Mouse (Mus musculus) cerebellum, adult (tissue): ENCODE data around the gene Malrd1.
"Not testable (repeated sequence)": the region's sequence is repeated elsewhere in the genome, so short reads cannot be mapped to it uniquely, and the experiment has no call there.

ENCODE experiments used
- ATAC-seq: cut with Nextera tagmentation; 2 replicates; pipeline ENCODE4 v1.9.2; 2017; ENCODE audit warnings: mild to moderate bottlenecking, moderate library complexity, mixed read lengths; ENCODE audit not compliant: insufficient number of reproducible peaks, low FRiP score, low TSS enrichment

Gene Malrd1

GRCm38 (mm10) chr2:15526241-15526924 is at the start of gene Malrd1:
Gene Malrd1 (plus strand): TSS chr2:15526479.
- ATAC-seq, result no peak

- ATAC-seq, result no peak
These were observed 12.4 kb downstream of the Malrd1 start for GRCm38 (mm10) chr2:15538643-15539042.

- ATAC-seq, result no peak
These were observed 87.2 kb downstream of the Malrd1 start for GRCm38 (mm10) chr2:15613327-15613948.

- no peak for ATAC-seq
These were observed 87.7 kb downstream of the Malrd1 start for GRCm38 (mm10) chr2:15614026-15614425.

GRCm38 (mm10) chr2:15635761-15636160 is 109.5 kb downstream of the Malrd1 start:
- ATAC-seq, result no peak

GRCm38 (mm10) chr2:15643864-15644263 is 117.6 kb downstream of the Malrd1 start:
- ATAC-seq, result no peak

- ATAC-seq, result no peak
These were observed 130.1 kb downstream of the Malrd1 start for GRCm38 (mm10) chr2:15656388-15656787.

- no peak for ATAC-seq
These were observed 176.7 kb downstream of the Malrd1 start for GRCm38 (mm10) chr2:15702977-15703376.

GRCm38 (mm10) chr2:15740945-15741344 is 214.7 kb downstream of the Malrd1 start:
- ATAC-seq, result no peak

GRCm38 (mm10) chr2:15744979-15745688 is 218.9 kb downstream of the Malrd1 start:
- no peak for ATAC-seq

- ATAC-seq, result no peak
These were observed 258.5 kb downstream of the Malrd1 start for GRCm38 (mm10) chr2:15784818-15785217.

GRCm38 (mm10) chr2:15815724-15816123 is 289.4 kb downstream of the Malrd1 start:
- no peak for ATAC-seq

- no peak for ATAC-seq
These were observed 343.1 kb downstream of the Malrd1 start for GRCm38 (mm10) chr2:15869380-15869779.

GRCm38 (mm10) chr2:15893418-15894120 is 367.3 kb downstream of the Malrd1 start:
- ATAC-seq, result no peak

- ATAC-seq, result no peak
These were observed 399.2 kb downstream of the Malrd1 start for GRCm38 (mm10) chr2:15925432-15925831.

GRCm38 (mm10) chr2:15926041-15926440 is 399.8 kb downstream of the Malrd1 start:
- ATAC-seq, result no peak

GRCm38 (mm10) chr2:15931479-15931878 is 405.2 kb downstream of the Malrd1 start:
- ATAC-seq, result no peak

GRCm38 (mm10) chr2:15931924-15932323 is 405.6 kb downstream of the Malrd1 start:
- no peak for ATAC-seq

GRCm38 (mm10) chr2:15932340-15932739 is 406.1 kb downstream of the Malrd1 start:
- no peak for ATAC-seq

GRCm38 (mm10) chr2:16002925-16003324 is 476.6 kb downstream of the Malrd1 start:
- ATAC-seq, result no peak

GRCm38 (mm10) chr2:16017046-16017445 is 490.8 kb downstream of the Malrd1 start:
- ATAC-seq, result not testable (repeated sequence)
